Mouse (Mus musculus) ES-E14 (cell line): ENCODE data around the gene Nsg2. TPM values are rescaled to one million over a fixed set of nuclear protein-coding genes. Genes with fewer than 3 reads are reported as not detected.
"Not testable (repeated sequence)": the region's sequence is repeated elsewhere in the genome, so short reads cannot be mapped to it uniquely, and the experiment has no call there.

Experiments used
- DNase-seq: peaks from one replicate; pipeline ENCODE4 v3.0.0-alpha.2; 2013; ENCODE audit warnings: low read depth, low spot score
- H3K27ac ChIP-seq: 2 replicates; pipeline ENCODE4 v1.5.1; 2012; ENCODE audit warnings: low read depth, mild to moderate bottlenecking, low read length, moderate library complexity, mixed read lengths; ENCODE audit not compliant: poor library complexity, insufficient read depth, severe bottlenecking
- H3K36me3 ChIP-seq: 2 replicates; pipeline ENCODE4 v1.6.1; 2012; ENCODE audit warnings: mild to moderate bottlenecking, low read length, moderate library complexity, mixed read lengths; ENCODE audit not compliant: control insufficient read depth, poor library complexity, insufficient read depth, severe bottlenecking
- H3K4me1 ChIP-seq, 2 experiments: fragments of 150-350 bp in 1 of 2; sonication (generic) in 1 of 2; 2 replicates each; pipeline ENCODE4 v1.6.1; 2012; ENCODE audit warnings: low read length in 2 of 2, mild to moderate bottlenecking in 1 of 2, mixed read lengths in 1 of 2; ENCODE audit not compliant: control insufficient read depth in 2 of 2, insufficient read depth in 2 of 2, poor library complexity in 1 of 2
- H3K4me3 ChIP-seq, 2 experiments: fragments of 150-350 bp in 1 of 2; sonication (generic) in 1 of 2; 2 replicates each; pipeline ENCODE4 v1.5.1; 2012; ENCODE audit warnings: low read length in 2 of 2, low read depth in 1 of 2, mild to moderate bottlenecking in 1 of 2, mixed read lengths in 1 of 2; ENCODE audit not compliant: insufficient read depth in 1 of 2, poor library complexity in 1 of 2, severe bottlenecking in 1 of 2
- H3K9ac ChIP-seq: 2 replicates; pipeline ENCODE4 v1.6.1; 2012; ENCODE audit warnings: low read depth, mild to moderate bottlenecking, low read length, mixed read lengths; ENCODE audit not compliant: poor library complexity, insufficient read depth, severe bottlenecking
- H3K9me3 ChIP-seq: fragments of 150-350 bp; sonication (generic); 2 replicates; pipeline ENCODE4 v1.6.1; 2012; ENCODE audit warnings: low read depth, mild to moderate bottlenecking, low read length; ENCODE audit not compliant: control insufficient read depth, insufficient read depth
- CHD2 ChIP-seq: IDR thresholded peaks from 2 replicates; pipeline ENCODE4 v1.6.1; 2014; ENCODE audit warnings: mild to moderate bottlenecking, low read depth, low read length, inconsistent platforms
- HCFC1 ChIP-seq: IDR thresholded peaks from 2 replicates; pipeline ENCODE4 v1.6.1; 2012; ENCODE audit warnings: low read length, inconsistent platforms, borderline replicate concordance; ENCODE audit not compliant: insufficient read depth
- MAFK ChIP-seq: IDR thresholded peaks from 2 replicates; pipeline ENCODE4 v1.6.1; 2014; ENCODE audit warnings: mild to moderate bottlenecking, low read depth, low read length, inconsistent platforms; ENCODE audit not compliant: insufficient read depth
- ZC3H11A ChIP-seq: IDR thresholded peaks from 2 replicates; pipeline ENCODE4 v1.6.1; 2012; ENCODE audit warnings: low read depth, mild to moderate bottlenecking, inconsistent platforms, low read length, borderline replicate concordance
- ZNF384 ChIP-seq: IDR thresholded peaks from 2 replicates; pipeline ENCODE4 v1.6.1; 2012; ENCODE audit warnings: low read depth, low read length, inconsistent platforms
- in situ Hi-C, 2 experiments: fragments of 600-800 bp; cut with MboI; formaldehyde crosslinking; loops; one replicate each; pipeline ENCODE4 v1.15.1; 2025; ENCODE audit warnings: low sequenced_read_pairs in 2 of 2, inconsistent platforms in 1 of 2; ENCODE audit not compliant: unreplicated experiment in 2 of 2
- total RNA-seq: library from RNA; depleted of rRNA; stranded (reverse); fragments of 300-350 nt; gene quantifications from 2 replicates; pipeline ENCODE4 v1.2.3, GENCODE M21; 2012

The Nsg2 gene
- total RNA-seq, 1 experiment, result 1.3 TPM

DNA sequence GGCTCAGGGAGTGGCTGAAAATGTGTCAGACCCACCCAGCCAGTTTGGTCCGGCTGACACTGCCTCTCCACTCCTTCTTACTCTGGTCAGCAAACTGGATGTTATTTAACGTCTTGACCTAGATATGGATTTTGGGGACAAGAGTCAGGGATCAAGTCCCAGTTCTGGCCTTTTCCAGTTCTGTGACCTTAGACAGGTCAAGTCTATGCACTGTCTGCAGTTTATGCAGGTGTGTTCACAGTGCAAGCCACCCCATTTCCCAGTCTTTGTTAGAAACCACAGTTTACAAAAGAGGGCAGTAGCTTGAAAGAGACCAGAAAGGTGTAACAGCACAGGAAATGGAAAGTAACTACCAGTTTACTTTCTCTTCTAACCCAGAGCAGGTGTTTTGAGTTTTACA is 547 bp upstream of the Nsg2 start:
- in situ Hi-C loops, result no loop called here
- Histone ChIP-seq H3K36me3 (no peaks in the 10 kb centered on the region; the same call in 1 of the 2 replicates), H3K9ac (no peak overlapping the region), H3K4me1 (peaks cover 0 to 9% of the 10 kb centered on the region in 2 experiments; a peak in 1 of 4 replicates), H3K27ac (no peak overlapping the region), H3K9me3 (no peaks in the 10 kb centered on the region), H3K4me3 (no peak overlapping the region)
- no peak for TF ChIP-seq MAFK
- TF ChIP-seq CHD2, result no peak
- no peak for TF ChIP-seq HCFC1
- no peak for TF ChIP-seq ZC3H11A
- TF ChIP-seq ZNF384, result no peak
- no peak for DNase-seq

DNA sequence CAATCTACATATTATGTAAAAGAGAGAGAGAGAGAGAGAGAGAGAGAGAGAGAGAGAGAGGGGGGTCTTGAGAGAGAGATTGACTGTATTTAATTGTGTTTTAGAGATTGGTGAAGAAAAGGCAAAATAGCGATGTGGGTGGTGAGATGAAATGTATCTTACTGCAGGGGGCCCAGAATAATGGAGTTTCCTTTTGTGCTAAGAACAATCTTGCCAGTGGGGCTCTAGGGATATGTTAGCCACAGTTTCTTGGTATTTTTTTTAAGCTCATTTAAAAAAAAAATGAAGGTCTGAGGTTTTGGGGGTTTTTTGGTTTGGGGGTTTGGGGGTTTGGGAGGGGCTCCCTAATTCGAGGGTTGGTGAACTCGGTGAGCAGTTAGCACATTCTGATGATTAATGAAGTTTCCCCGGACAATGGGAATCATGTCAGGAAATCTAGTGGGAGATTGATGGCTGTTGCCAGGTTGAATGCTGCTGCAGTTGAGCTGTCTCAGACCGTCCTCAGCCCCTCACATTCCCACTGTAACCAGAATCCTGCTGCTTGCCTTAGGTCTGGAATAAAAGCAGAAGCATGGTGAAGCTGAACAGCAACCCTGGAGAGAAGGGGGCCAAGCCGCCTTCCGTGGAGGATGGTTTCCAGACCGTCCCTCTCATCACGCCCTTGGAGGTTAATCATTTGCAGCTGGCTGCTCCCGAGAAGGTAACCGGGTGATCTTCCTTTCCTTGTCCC is 1.1 kb downstream of the Nsg2 start:
- no peak for DNase-seq
- no peak for TF ChIP-seq ZNF384
- TF ChIP-seq CHD2, result no peak
- TF ChIP-seq ZC3H11A, result no peak
- no peak for TF ChIP-seq MAFK
- TF ChIP-seq HCFC1, result no peak
- Histone ChIP-seq H3K36me3 (no peaks in the 10 kb centered on the region), H3K27ac (no peak overlapping the region), H3K4me3 (no peak overlapping the region), H3K9ac (no peak overlapping the region), H3K9me3 (no peaks in the 10 kb centered on the region), H3K4me1 (peaks cover 0 to 9% of the 10 kb centered on the region in 2 experiments; a peak in 1 of 4 replicates)
- in situ Hi-C loops, result no loop called here

DNA sequence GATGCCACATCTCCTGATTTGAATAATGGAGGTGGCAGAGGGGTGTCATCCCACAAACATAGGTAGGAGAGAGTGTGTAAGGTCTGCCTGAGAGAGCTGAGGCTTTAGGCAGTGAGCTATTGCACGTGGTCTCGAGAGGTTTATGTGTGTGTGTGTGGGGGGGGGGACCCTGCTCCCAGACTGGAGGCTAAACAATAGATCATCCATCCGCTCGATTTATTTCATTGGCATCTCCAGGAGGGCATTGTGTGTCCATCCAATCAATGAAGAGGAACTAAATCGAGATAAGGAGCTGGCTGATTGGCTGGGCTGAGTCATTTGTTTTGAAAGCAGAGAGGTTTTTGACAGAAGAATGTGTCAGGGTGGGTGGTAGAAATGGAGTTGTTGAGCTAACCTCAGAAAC is 2.4 kb downstream of the Nsg2 start:
- no peak overlapping the region for H3K9ac ChIP-seq
- H3K36me3 ChIP-seq, result no peaks in the 10 kb centered on the region
- H3K4me3 ChIP-seq, result no peak overlapping the region
- TF ChIP-seq ZNF384 (no peak), MAFK (no peak), CHD2 (no peak), ZC3H11A (no peak), HCFC1 (no peak)
- in situ Hi-C loops, result no loop called here
- H3K27ac ChIP-seq, result no peak overlapping the region
- no peaks in the 10 kb centered on the region for H3K9me3 ChIP-seq
- peaks cover 0 to 9% of the 10 kb centered on the region in 2 experiments; a peak in 1 of 4 replicates for H3K4me1 ChIP-seq
- DNase-seq, result no peak

DNA sequence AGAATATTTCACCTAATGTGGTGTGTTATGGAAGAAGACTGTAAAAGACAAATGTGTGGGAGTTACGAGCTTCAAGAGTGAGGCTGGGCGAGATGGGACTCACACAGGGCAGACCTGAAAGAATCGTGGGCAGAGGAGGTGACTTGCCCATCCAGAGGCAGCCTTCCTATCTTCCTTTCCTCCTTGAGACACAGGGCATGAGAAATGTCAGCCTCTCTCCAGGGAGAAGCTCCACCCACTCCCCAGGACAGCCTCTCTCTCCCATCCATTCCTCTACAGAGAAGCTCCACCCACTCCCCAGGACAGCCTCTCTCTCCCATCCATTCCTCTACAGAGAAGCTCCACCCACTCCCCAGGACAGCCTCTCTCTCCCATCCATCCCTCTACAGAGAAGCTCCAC is 7.8 kb downstream of the Nsg2 start:
- H3K9me3 ChIP-seq, in situ Hi-C loops, H3K4me1 ChIP-seq, H3K27ac ChIP-seq, H3K36me3 ChIP-seq, H3K9ac ChIP-seq, DNase-seq, H3K4me3 ChIP-seq: not testable (repeated sequence)

DNA sequence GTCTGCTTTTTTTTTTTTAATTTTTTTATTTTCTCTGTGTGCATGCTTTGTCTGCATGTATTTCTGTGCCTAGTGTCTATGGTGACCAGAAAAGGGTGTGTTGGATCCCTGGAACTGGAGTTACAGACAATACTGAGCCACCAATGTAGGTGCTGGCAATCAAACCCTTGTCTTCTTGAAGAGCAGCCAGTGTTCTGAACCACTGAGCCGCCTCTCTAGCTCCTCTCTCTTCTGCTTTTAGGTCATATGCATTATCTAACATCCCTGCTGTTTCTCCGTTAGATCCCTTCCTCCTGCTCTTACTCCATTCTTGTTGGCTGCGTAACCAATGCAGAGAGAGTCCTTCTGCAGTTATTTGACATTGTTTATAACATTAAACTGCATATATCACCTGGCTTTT is 8.6 kb downstream of the Nsg2 start:
- no peak overlapping the region for H3K27ac ChIP-seq

More for the DNA sequence above, 8.6 kb downstream of the Nsg2 start:
- no peak for TF ChIP-seq ZC3H11A
- no peak for DNase-seq
- in situ Hi-C loops, result no loop called here
- Histone ChIP-seq H3K36me3 (no peaks in the 10 kb centered on the region), H3K4me3 (no peak overlapping the region), H3K9me3 (no peaks in the 10 kb centered on the region), H3K9ac (no peak overlapping the region), H3K4me1 (peaks cover 0 to 6% of the 10 kb centered on the region in 2 experiments; a peak in 1 of 4 replicates)
